10 mouse cellular contexts compared by ENCODE assay signal in the genomic region with DNA sequence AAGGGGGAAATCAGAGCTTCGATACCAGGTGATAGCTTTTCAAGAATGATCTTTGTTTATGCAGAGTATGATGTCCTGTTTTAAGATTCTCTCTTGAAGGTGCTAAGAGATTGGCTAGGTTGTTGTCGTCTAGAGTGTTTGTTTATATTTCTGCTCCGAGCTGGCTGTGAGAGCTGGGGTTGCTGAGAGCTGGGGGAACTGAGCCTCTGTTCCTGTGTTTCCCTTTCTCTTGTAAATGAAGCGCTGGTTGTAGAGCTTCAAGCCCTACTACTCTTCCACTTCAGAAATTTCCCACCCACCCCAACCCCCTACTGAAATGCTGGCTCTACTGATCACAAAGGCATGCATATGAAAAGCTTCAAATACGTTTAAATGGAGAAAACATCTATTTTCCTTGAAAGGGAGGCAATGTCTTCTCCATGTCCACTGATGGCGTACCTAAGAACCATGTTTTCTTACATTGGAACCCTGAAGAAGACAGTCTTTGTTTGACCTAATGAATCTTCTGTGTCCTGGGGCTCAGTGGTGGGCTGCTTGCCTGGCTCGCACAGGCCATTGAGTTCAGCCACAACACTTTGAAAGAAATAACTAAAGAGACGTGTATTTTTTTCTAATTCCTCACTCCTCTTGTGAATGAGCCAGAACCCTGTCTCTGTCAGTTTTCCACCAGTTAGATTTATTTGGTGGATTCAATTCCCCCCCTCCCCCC. TPM values are rescaled to one million over a fixed set of nuclear protein-coding genes. Genes with fewer than 3 reads are reported as not detected.
A peak's percentile ranks its signal among the peaks of the same experiment; 100 is the strongest.
DNase-seq lines count a peak whose midpoint lies in the region; ATAC-seq and TF ChIP-seq lines count a peak whose summit lies in the region.
"Had no signal": no experiment of that assay in that cellular context is flagged by ENCODE, and none has a peak within 500 bp of the region (broad histone marks: within the 10 kb centered on the region; RNA-seq: fewer than 3 reads in every experiment).

No protein-coding gene starts in this region.

- WGBS in embryonic facial prominence, embryonic 14.5 days = 38% methylated on average over 8 of the region's 8 CpGs
- WGBS in embryonic facial prominence, embryonic 10.5 days = 27% methylated on average over 8 of the region's 8 CpGs
- WGBS in lung, embryonic 14.5 days = 29% methylated on average over 8 of the region's 8 CpGs
- 6% methylated on average over 8 of the region's 8 CpGs for WGBS in forebrain, embryonic 13.5 days
- WGBS in midbrain, embryonic 11.5 days = 16% methylated on average over 8 of the region's 8 CpGs

- no peak for ATAC-seq in embryonic facial prominence, embryonic 14.5 days (ENCODE audit: low read depth)
- ATAC-seq in lung, embryonic 14.5 days (ENCODE audit: insufficient read depth) = peak; percentile 81
- peak; percentile 59 for ATAC-seq in forebrain, embryonic 13.5 days
- peak; percentile 53; the same call in 1 of the 2 replicates for ATAC-seq in midbrain, embryonic 11.5 days (ENCODE audit: low FRiP score)

- peak overlapping the region; percentile 8; the same call in 1 of the 2 replicates for H3K4me2 ChIP-seq in embryonic facial prominence, embryonic 14.5 days (ENCODE audit: low read depth, low read length)
- peak overlapping the region; percentile 45 for H3K4me2 ChIP-seq in lung, embryonic 14.5 days
- H3K4me2 ChIP-seq in forebrain, embryonic 13.5 days = peak overlapping the region; percentile 44
- peak overlapping the region; percentile 17; the same call in 1 of the 2 replicates for H3K4me2 ChIP-seq in midbrain, embryonic 11.5 days

- no peaks in the 10 kb centered on the region for H3K27me3 ChIP-seq in embryonic facial prominence, embryonic 14.5 days (replicated peaks; ENCODE audit: control insufficient read depth, insufficient read depth, low read length)
- no peaks in the 10 kb centered on the region for H3K27me3 ChIP-seq in embryonic facial prominence, embryonic 10.5 days (replicated peaks; ENCODE audit: low read depth, poor library complexity, severe bottlenecking)
- no peaks in the 10 kb centered on the region for H3K27me3 ChIP-seq in lung, embryonic 14.5 days (ENCODE audit: insufficient read depth, low read length)
- H3K27me3 ChIP-seq in forebrain, embryonic 13.5 days = peaks cover 32% of the 10 kb centered on the region
- no peaks in the 10 kb centered on the region for H3K27me3 ChIP-seq in midbrain, embryonic 11.5 days (ENCODE audit: control insufficient read depth, insufficient read depth, low read length)
- H3K27me3 ChIP-seq: megakaryocyte, embryonic 14.5 days had no signal

- H3K4me3 ChIP-seq in embryonic facial prominence, embryonic 14.5 days (ENCODE audit: low read depth, low read length) = no peak overlapping the region
- no peak overlapping the region for H3K4me3 ChIP-seq in embryonic facial prominence, embryonic 10.5 days
- H3K4me3 ChIP-seq in lung, embryonic 14.5 days (ENCODE audit: low read depth, low read length) = no peak overlapping the region
- H3K4me3 ChIP-seq in forebrain, embryonic 13.5 days = no peak overlapping the region
- no peak overlapping the region for H3K4me3 ChIP-seq in midbrain, embryonic 11.5 days (ENCODE audit: low read depth, low read length)
- H3K4me3 ChIP-seq: megakaryocyte, embryonic 14.5 days had no signal

- no peak for TF ChIP-seq CTCF in lung, embryonic 14.5 days (IDR thresholded peaks at IDR 0.05; ENCODE audit: low read depth)

- DNase-seq in embryonic facial prominence, embryonic 14.5 days (ENCODE audit: low spot score) = no peak
- DNase-seq in embryonic facial prominence, embryonic 10.5 days (ENCODE audit: low spot score) = no peak
- DNase-seq in lung, embryonic 14.5 days = peak; percentile 62
- DNase-seq in lung, postnatal 14 days = no peak
- no peak for DNase-seq in midbrain, embryonic 11.5 days (ENCODE audit: low spot score, missing footprints)
- no peak for DNase-seq in urinary bladder, postnatal 10 days (ENCODE audit: low spot score)
- no peak for DNase-seq in cerebellum, adult 11 months
- DNase-seq: kidney, adult 9 months had no signal

- H3K36me3 ChIP-seq in embryonic facial prominence, embryonic 14.5 days (ENCODE audit: control insufficient read depth, insufficient read depth, low read length) = no peaks in the 10 kb centered on the region
- H3K36me3 ChIP-seq in embryonic facial prominence, embryonic 10.5 days (replicated peaks) = peaks cover 3% of the 10 kb centered on the region; the same call in 1 of the 2 replicates
- no peaks in the 10 kb centered on the region for H3K36me3 ChIP-seq in lung, embryonic 14.5 days (ENCODE audit: insufficient read depth)
- no peaks in the 10 kb centered on the region for H3K36me3 ChIP-seq in forebrain, embryonic 13.5 days (ENCODE audit: poor library complexity, severe bottlenecking)
- no peaks in the 10 kb centered on the region for H3K36me3 ChIP-seq in midbrain, embryonic 11.5 days (ENCODE audit: control insufficient read depth, insufficient read depth, low read length)

- H3K27ac ChIP-seq in embryonic facial prominence, embryonic 14.5 days (replicated peaks; ENCODE audit: low read depth, low read length) = no peak overlapping the region
- H3K27ac ChIP-seq in embryonic facial prominence, embryonic 10.5 days (replicated peaks) = no peak overlapping the region
- no peak overlapping the region for H3K27ac ChIP-seq in lung, embryonic 14.5 days (ENCODE audit: low read depth)
- peak overlapping the region; percentile 32; the same call in 1 of the 2 replicates for H3K27ac ChIP-seq in forebrain, embryonic 13.5 days
- H3K27ac ChIP-seq in midbrain, embryonic 11.5 days (ENCODE audit: low read depth, low read length) = peak overlapping the region; percentile 6; the same call in 1 of the 2 replicates

- H3K4me1 ChIP-seq in embryonic facial prominence, embryonic 14.5 days (ENCODE audit: control insufficient read depth, insufficient read depth, low read length) = peaks cover 16% of the 10 kb centered on the region
- H3K4me1 ChIP-seq in embryonic facial prominence, embryonic 10.5 days = peaks cover 32% of the 10 kb centered on the region
- peaks cover 3% of the 10 kb centered on the region; the same call in 1 of the 2 replicates for H3K4me1 ChIP-seq in lung, embryonic 14.5 days (ENCODE audit: insufficient read depth)
- peaks cover 30% of the 10 kb centered on the region for H3K4me1 ChIP-seq in forebrain, embryonic 13.5 days
- H3K4me1 ChIP-seq in midbrain, embryonic 11.5 days (ENCODE audit: control insufficient read depth, insufficient read depth, low read length) = peaks cover 25% of the 10 kb centered on the region
- H3K4me1 ChIP-seq: megakaryocyte, embryonic 14.5 days had no signal

- no peaks in the 10 kb centered on the region for H3K9me3 ChIP-seq in embryonic facial prominence, embryonic 14.5 days (ENCODE audit: control insufficient read depth, low read length)
- H3K9me3 ChIP-seq in embryonic facial prominence, embryonic 10.5 days = no peaks in the 10 kb centered on the region
- H3K9me3 ChIP-seq in lung, embryonic 14.5 days (ENCODE audit: low read depth, low read length) = no peaks in the 10 kb centered on the region
- H3K9me3 ChIP-seq in forebrain, embryonic 13.5 days (replicated peaks) = no peaks in the 10 kb centered on the region
- H3K9me3 ChIP-seq in midbrain, embryonic 11.5 days (ENCODE audit: control insufficient read depth, low read length) = no peaks in the 10 kb centered on the region
- H3K9me3 ChIP-seq: megakaryocyte, embryonic 14.5 days had no signal

- no peak overlapping the region for H3K9ac ChIP-seq in embryonic facial prominence, embryonic 14.5 days (ENCODE audit: low read depth, low read length)
- H3K9ac ChIP-seq in lung, embryonic 14.5 days = no peak overlapping the region
- H3K9ac ChIP-seq in forebrain, embryonic 13.5 days = no peak overlapping the region
- no peak overlapping the region for H3K9ac ChIP-seq in midbrain, embryonic 11.5 days (ENCODE audit: low read length)

RNA-seq across cellular contexts. Expression of gene Cachd1, which starts 35.5 kb away (rescaled TPM):
- polyA plus RNA-seq in embryonic facial prominence, embryonic 14.5 days (2014; fragmentation: Nextera tagmentation; extraction: Ambion mirVana) = 25.2 and 33.3 TPM in 2 replicates
- 20.6 and 24.5 TPM in 2 replicates for polyA plus RNA-seq in embryonic facial prominence, embryonic 10.5 days (2016; fragmentation: Nextera tagmentation; extraction: Ambion mirVana)
- polyA plus RNA-seq in lung, embryonic 14.5 days (2014; fragmentation: Nextera tagmentation; extraction: Ambion mirVana) = 26.9 and 27.9 TPM in 2 replicates
- polyA plus RNA-seq in forebrain, embryonic 13.5 days (2015; fragmentation: Nextera tagmentation; extraction: Ambion mirVana) = 14.7 and 18.2 TPM in 2 replicates
- 36.3 and 39.0 TPM in 2 replicates for polyA plus RNA-seq in midbrain, embryonic 11.5 days (2014; fragmentation: Nextera tagmentation; extraction: Ambion mirVana)

Comparison
In these comparisons a context has a peak if more than half of its experiments do, and no peak if none do; other contexts are left out.
1. H3K27ac ChIP-seq: peak in forebrain, embryonic 13.5 days (single experiment) and midbrain, embryonic 11.5 days (single experiment); none in embryonic facial prominence, embryonic 14.5 days (single experiment), embryonic facial prominence, embryonic 10.5 days (single experiment) and lung, embryonic 14.5 days (single experiment).
2. Peak in every context shown above with its lines, with median percentiles within 50 percentile points of each other: H3K4me2 ChIP-seq.